Mouse (Mus musculus) cerebellum, adult 9-10 months (tissue): ENCODE measurements around the gene Ak4.
A peak's percentile ranks its signal among the peaks of the same experiment; 100 is the strongest.

Source experiments
- DNase-seq: peaks from one replicate; pipeline ENCODE4 v3.0.0; 2022

Ak4 gene

DNA sequence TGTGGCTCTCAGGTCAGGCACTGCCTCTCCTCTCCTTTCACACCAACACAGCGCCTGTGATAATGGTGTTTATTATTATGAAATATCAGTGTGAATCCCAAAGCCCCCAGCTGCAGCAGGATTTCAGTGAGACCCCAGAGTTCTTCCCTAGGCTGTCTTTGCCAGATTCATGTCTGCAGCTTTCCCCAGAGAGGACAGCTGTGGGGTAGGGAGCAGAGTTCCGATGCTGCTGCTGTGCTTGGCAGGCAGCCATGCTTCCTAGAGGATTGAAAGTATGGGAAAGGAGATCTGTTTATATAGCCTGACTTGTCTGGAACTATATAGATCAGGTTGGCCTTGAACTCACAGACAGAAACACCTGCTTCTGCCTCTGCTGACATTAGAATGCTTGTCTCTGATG, 43.0 kb downstream of the Ak4 start:
- DNase-seq = no peak

DNA sequence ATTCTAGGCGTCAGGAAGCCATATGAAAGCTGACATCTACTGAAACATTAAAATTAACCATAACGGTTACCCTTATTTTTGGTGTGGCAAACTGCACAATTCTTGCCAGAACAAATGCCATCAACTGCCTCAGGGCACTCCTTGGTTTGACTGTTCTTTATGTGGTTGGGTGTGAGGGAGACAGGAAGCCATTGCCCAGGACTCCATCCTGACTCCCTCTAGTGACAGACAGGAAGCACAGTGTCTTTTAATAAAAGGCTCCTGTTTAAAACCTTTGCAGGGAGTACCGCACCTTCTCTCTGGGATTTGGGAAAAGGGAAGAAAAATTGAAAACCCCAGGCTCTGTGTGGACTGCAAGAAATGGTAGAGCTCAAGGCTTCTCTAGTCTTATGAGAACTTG, 47.2 kb downstream of the Ak4 start:
- DNase-seq = no peak

DNA sequence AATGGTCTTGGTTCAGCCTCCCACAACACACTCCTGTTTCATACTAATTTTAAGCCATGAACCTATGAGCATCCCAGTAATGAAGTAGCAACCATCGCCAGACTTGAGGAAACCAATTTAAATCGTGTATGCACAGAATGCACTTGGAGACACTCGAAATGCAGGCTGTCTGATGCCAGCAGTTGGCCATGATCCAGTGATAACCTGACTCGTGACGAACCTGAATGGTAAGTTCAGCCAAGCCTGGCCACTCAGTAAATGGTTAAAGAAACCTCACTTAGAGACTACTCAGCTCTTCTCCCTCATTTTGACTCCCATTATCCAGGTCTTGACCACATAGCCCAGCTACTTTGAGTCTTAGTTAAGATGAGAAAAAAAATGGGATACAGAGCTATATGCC, 50.2 kb downstream of the Ak4 start:
- DNase-seq = no peak

DNA sequence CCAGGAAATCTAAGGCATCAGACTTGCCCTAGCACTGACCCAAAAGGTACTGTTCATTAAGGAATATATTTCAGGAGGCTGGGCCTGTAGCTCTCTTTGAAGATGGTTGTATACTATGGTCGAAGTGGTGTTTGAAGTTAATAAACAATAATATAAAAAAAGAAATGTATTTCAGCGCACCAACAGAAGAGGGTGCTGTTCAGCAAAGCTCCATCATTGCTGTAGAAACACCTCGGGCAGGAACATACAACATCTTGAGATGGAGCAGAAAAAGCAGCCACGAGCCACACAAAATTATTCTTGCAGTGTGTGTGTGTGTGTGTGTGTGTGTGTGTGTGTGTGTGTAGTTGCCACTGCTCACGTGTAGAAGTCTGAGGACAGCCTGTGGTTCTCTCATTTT, 51.5 kb downstream of the Ak4 start:
- peak; percentile 60 for DNase-seq

DNA sequence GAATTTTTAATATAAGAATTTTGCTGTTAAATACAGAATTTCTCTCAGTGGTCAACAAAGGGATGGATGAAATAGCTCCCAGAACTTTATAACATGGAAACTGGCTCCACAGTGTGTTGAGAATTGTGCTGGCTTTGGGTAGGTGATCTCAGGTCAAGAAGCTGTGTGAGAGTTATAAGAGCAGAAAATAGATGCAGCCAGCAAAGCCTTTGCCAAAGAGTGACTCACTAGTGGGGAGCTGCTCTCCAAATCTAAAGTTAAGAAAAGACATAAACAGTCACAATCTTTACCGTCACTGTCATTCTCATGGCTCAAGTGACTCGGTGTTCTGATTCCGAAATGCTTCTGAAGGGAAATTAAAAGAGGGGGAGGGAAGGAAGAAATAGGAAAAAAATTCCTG, 53.7 kb downstream of the Ak4 start:
- no peak for DNase-seq

DNA sequence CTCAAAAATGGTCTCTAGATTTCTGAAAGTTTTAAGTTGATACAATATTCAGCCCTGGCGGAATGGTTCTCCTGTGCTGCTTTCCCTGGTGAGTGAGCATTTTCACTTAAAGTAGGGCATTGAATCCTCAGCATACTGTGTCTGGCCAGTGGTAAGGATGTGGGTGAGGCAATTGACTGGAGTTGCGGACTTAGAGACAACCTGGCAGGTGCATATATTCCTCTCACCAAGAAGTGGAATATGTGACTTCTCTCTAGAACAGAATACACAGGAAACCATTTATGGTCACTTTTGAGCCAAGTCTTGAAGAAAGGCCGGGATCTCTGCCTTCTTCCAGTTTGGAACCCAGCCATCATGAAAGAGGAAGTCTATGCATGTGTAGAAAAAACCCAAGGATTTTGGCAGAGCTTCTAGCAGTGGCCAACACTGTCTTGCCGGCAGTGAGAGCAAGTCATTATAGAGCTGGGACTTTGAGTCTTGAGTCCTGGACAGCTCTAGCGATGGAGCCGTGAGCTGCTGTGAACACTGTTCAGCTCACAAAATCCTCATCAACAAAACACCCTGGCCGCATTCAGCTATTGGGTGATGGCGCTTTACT, 71.3 kb downstream of the Ak4 start:
- DNase-seq = no peak

DNA sequence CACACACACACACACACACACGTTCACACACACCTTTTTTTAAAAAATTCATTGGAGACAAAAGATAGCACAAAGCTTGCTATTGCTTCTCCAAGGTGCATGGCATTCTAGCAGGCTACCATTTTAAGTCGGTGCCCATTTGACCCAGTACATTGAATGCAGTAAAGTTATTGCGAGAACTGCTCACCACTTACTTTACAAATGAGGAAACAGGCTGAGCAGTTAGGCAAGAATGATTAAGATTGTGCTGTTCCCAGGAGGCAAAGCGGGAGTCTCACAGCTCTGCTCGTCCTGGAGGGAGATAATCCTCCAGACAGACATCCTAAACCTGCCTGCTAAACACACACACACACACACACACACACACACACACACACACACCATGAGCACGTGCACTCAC, 72.6 kb downstream of the Ak4 start:
- no peak for DNase-seq

DNA sequence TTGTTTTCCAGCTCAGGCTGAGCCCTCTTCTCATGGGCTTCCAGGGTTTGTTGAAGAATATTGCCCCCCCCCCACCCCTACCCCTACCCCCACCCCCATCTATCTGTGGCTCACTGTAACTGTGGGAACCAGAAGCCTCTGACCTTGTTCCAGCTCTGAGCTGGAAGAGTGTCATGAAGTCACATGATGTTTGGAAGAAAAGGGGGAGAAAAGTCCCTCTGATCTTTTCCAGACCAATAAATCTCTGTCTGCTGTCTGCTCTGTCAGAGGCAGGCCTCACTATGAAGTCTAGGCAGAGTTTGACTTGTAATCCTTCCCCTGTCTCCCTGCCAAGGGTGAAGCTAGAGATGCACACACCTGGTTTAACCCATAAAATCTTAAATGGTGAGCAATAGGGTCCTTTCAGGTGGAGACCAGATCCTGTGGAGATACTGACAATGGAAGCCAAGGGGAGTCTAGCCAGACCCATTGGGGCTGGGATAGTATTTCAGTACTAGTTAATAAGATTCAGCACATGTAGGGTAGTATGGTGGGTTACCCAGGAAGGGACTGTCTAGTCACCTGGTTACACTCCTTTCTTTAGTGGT, 74.6 kb downstream of the Ak4 start:
- DNase-seq = no peak

DNA sequence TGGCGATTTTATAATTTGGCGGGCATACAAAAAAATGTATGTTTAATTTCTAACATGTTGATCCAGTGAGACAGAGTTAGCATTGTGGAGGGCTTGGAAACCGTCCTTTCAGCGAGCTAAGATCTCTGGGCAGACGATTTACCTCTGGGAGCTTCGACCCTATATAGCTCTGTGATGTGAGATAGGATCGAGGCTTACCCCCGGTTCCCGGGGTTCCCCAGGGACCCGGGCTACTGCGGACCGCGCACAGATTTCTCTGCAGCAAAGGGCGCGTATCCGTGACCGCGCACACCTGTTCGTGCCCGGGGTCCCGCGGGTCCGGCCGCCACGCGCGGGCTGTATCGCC, 77.1 kb downstream of the Ak4 start:
- DNase-seq = no peak

DNA sequence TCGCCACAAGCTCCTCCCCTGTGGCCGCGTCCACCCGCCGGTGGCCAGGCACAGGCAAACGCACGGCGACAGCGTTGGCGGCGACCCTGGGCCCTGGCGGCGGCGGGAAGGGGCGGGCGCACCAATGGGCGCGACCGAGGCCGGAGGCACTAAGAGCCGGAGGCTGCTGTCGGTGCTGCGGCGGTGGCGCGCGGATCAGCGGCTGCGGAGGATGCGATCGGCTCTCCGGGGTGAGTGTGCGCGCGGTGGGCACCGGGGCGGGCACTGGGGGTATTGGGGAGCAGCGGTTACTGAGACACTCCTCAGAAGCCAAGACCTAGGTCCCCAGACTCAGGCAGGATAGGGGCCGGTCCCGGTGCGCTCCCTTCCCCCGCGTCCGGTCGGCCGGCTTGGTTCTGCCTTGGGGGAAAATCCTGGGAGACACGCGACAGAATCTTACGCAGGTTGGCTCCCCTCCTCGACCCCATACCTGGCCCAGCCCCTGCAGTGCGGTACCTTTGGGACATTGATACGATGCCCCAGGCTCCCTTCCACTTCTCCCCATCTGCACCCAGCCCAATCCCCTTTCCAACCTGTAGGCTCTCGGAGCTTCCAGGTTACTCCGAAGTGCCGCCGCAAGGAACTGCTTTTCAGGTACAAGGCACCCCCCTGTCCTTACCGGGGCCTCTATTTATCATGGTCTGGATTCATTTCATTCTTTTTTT, 77.6 kb downstream of the Ak4 start, which contains the start of gene Dnajc6:
Dnajc6 (plus strand) TSS at position 115 of the 704 bp plus-strand sequence.
- DNase-seq = no peak

DNA sequence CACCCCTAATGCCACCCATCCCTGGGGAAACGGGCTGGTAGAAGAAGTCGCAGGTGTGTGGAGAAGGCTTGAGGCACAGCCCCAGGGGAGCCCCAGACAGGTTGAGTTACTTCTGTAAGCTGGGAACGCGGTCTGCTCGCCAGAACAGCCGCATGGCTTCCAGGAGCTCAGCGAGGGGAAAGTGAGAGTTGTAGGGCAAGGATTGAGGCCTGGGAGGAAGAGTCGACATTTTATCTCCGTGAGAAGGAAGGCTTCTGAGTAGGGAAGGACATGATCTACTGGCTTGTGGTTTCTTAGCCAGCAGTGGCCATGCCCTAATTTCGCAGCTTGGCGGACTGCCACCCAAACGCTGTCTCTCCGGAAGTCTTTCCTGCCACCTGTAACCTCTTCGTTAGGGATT, 78.3 kb downstream of the Ak4 start:
- DNase-seq = peak; percentile 50

DNA sequence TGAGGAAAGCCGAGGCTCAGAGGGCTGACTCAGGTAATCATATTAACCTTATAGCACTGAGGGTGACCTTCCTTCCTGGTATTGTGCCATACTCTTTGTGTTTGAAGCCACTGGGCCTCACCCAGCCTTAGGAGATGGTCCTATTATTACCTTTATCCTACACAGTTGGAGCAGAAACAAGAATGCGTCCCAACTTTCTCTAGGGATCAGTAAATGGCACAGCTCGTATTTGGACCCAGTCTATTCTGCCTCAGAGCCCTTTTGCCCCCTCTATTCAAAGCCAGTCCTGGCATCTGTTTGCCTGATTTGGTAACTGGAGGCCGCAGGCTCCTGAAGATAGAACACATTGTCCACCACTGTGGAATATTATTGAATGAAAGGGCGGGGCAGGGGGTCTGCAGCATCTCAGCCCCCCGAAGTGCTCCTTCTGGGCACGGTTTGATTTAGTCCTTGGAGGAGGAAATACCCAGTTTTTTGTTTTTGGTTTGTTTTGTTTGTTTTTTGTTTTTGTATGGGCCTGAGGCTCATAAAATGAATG, 85.5 kb downstream of the Ak4 start:
- DNase-seq = no peak

DNA sequence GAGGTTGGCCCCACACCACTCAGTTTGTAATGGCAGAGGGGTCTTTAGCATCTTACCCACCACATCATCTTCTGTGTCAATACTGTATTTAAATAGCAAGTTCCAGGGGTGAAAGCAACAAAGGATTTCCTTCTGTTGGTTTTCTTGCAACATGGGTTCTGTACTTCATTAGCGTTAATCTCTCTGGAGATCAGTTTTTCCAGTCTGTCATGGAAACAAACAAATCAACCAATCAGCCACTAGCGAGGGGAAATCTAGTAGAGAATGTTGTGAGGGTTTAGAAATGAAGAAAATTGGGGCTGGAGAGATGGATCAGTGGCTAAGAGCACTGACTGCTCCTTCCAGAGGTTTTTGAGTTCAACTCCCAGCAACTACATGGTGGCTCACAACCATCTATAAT, 86.9 kb downstream of the Ak4 start:
- no peak for DNase-seq

DNA sequence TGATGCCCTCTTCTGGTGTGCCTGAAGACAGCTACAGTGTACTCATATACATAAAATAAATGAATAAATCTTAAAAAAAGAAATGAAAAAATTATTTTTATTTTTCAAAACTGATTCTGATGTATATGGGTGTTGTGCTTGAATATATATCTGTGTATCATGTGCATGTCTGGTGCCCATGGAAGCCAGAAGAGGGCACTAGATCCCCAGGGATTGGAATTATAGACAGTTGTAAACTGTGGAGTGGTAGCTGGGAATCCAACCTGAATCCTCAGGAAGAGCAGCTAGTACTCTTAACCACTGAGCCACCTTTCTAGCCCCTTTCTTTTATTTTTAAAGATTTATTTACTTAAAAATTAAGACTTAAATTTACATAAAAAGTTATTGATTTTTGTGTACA, 87.3 kb downstream of the Ak4 start:
- no peak for DNase-seq

DNA sequence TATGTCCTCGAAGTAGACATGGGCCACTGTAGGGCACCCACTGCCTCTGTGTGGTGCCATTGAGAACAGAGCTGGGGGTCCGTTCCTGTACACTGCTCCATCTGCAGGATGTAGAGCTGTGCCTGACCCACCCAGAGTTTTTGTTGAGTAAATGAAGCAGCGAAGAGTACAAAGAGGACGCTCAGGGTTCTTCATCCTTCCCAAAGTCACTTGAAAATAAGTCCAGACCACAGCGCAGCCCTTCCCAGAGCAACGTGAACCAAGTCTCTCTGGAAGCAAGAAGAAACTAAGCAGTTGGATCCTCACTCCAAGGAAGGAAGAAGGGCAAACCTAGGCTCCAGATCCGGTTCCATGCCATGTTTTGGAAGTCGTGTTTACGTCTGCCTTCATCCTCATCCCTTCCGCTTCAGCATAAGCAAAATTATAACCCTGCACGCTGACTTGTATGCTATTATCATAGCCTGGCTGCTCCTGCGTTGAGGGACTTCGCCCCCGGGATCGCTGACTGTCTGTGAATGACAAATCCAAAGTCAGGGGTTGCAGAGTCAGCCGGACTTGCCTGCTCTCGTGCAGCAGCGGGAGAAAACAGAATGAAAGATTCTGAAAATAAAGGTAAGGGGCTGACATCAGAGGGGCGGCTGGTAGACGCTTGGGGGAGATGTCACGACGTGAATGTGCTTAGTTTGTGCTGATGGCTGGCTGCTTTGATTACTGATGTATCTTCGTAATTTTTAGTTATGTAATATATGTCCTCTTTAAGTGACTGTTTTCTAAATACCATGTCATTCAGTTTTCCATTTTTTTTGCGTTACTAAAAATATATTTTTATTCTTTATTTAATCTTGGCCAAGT, 88.7 kb downstream of the Ak4 start:
- peak; percentile 84 for DNase-seq

DNA sequence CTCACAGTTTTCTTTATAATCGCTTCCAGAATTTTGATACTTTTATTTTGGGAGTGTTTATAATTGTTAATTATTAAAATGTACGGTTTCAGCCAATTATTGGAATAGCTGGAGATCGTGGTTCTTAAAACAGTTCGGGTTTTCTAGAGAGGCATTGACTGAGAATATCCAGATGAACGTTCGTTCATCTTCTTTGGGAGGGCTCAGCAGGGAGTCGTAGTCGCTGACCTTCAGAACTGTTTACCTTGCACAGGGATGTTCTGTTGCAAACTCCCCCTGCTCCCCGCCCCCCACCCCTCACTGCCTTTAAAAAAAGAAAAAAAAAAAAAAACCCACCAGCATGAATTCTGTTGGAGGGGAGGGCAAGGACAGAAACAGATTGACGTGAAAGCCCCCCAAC, 89.4 kb downstream of the Ak4 start:
- DNase-seq = no peak

DNA sequence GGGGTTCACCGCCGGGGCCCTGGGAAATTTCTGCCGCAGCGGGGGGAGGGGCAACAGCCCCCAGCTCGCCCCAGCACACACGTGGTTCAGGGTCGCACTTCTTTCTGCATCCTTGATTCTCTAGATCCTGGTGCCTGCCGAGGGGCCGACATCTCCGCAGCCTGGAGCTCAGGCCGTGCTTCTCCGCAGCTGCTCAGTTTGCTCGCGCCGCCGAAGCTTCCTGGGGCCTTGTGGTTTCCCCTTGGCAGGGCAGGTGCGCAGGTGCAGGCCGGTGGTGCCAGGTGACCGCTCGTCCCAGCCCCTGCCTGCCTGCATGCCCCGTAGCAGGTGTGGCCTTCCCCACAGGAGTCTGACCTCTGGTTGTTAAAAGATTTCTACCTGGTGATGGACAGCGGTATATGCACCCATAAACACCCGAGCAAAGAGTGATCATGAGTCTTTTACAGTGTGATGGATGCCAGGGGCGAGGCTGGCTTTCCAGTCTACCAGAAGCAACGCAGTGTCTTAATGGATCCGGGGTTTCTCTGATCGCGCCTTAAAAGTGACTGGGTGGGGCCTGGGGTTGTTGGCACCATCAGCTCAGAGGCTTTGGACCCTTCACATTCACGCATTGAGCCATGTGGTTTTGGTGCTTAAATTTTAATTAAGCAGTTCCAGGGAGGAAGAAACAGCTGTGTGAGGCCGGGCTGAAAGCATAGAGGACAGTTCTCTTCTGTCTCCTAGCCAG, 89.9 kb downstream of the Ak4 start:
- peak; percentile 74 for DNase-seq

DNA sequence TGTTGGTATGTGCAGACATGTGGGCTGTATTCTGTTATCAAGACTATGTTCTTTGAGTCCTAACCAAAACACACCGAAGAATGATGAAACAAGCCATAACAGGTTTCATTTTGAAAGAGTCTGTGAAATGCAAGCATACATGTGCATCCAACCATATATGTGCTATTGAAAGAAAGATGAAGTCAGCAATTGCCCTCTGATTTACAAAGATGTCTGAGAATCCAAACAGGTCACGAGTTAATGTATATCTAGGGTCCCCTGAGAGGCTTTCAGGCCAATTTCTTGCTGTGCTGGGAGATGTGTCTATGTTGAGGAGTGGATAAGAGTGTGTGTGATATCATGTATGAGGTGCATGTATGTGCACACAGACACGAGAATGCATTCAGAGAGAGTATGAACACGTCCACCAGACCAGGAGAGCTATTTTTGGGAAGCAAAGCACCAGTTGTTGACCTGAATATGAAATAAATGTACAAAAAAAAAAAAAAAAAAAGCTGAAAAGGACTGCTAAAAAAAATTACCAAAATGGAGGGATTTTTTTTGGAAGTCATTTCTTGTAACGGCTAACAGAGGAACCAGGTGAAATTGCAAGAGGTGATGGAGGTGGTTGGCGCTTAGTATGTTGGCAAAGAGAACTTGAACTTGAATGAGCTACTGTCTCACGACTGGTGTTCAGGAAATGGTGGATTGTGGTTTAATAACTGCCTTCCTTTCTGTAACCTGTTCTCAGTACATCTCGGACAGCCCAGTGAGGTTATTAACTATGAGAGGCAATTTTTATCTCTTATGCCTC, 91.2 kb downstream of the Ak4 start:
- no peak for DNase-seq

DNA sequence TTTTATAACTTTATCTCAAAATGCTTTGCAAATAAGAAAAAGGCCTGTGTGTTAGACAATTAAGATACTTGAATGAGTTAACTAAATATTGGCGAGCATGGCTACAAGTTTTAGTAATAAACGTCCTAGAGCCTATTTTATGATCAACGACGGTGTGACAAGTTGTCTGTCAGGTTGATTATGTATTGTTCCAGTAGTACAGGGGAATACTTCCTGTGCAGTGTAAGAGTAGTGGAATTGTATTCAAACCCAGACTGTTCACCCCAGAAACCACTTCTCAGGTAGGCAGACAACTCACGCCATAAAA, 91.8 kb downstream of the Ak4 start:
- DNase-seq = no peak

DNA sequence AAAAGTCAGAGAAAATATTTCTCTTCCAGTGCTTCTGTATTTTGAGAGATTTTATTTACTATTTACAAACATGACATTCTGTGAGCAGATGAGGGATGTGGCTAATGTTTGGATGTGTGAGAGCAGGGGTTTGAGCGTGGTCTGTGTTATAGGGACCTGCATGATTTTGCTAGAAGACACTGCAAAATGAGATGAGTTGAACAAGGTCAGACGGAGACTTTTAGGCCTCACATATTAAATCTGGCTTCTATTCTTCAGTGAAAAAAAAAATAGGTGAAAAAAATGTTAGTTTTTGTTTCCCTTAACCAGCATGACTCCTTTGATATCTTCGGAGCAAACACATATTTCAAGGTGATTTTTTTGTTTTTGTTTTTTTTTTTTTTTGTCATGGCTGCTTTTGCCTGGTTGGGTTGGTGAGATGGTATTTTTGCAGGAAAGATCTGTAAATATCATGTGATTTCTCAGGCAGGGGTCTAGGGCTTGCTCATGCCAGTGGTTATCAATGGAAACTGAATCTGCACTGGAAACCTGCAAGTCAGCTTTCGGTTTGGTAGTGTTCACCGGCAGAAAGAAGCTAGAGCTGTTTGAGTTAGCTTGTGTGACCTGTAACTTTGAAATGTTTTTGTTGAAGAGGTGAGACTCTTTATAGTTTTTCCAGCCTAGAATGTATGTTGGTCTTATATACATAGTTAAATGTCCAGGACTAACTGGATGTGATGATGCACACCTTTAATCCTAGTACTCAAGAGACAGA, 92.9 kb downstream of the Ak4 start:
- DNase-seq = no peak

DNA sequence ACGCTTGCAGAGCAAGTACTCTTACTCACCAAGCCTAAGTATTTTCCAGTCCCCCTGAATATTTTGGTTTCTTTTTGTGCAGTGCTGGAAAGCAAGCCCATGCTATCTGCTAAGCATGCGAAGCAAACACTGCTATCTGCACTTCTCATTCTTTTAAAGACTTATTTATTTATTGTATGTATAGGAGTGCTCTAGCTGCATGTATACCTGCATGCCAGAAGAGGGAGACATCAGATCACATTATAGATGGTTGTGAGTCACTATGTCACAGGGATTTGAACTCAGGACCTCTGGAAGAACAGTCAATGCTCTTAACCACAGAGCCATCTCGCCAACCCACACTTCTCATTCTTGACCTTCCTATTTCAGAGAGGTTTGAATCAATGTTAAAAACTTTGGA, 94.2 kb downstream of the Ak4 start:
- no peak for DNase-seq
